Comparison of ENCODE assay signal across 26 mouse cellular contexts in genomic region chrX:106950558-106950957, GRCm38 (mm10). TPM values are rescaled to one million over a fixed set of nuclear protein-coding genes. Genes with fewer than 3 reads are reported as not detected.
DNase-seq lines count a peak whose midpoint lies in the region; ATAC-seq and TF ChIP-seq lines count a peak whose summit lies in the region.
"Had no signal": no experiment of that assay in that cellular context is flagged by ENCODE, and none has a peak within 500 bp of the region (broad histone marks: within the 10 kb centered on the region; RNA-seq: fewer than 3 reads in every experiment).

No protein-coding gene starts in this region.

- no peak overlapping the region for H3K9ac ChIP-seq in heart, postnatal 0 days (replicated peaks; ENCODE audit: low read depth, low read length)
- no peak overlapping the region for H3K9ac ChIP-seq in heart, embryonic 12.5 days
- no peak overlapping the region for H3K9ac ChIP-seq in lung, embryonic 15.5 days
- H3K9ac ChIP-seq: embryonic facial prominence, embryonic 15.5 days; forebrain, embryonic 13.5 days; hindbrain, embryonic 13.5 days; liver, embryonic 14.5 days had no signal

- H3K27ac ChIP-seq in heart, postnatal 0 days (ENCODE audit: low read depth), result peak overlapping the region; percentile 25; the same call in 1 of the 2 replicates
- H3K27ac ChIP-seq in heart, embryonic 12.5 days (ENCODE audit: poor library complexity, severe bottlenecking), result no peak overlapping the region
- peak overlapping the region; percentile 15; the same call in 1 of the 2 replicates for H3K27ac ChIP-seq in lung, embryonic 15.5 days
- H3K27ac ChIP-seq: embryonic facial prominence, embryonic 10.5 days; embryonic facial prominence, embryonic 15.5 days; forebrain, embryonic 13.5 days; hindbrain, embryonic 13.5 days; kidney, postnatal 0 days; liver, embryonic 14.5 days had no signal

- no peak for ATAC-seq in heart, postnatal 0 days (ENCODE audit: insufficient read depth, low read depth)
- no peak for ATAC-seq in heart, embryonic 12.5 days (ENCODE audit: insufficient number of reproducible peaks, low FRiP score)
- ATAC-seq in lung, embryonic 15.5 days (ENCODE audit: borderline replicate concordance, extremely low read depth, low FRiP score, low TSS enrichment), result no peak
- ATAC-seq in megakaryocyte, adult 5-6 weeks (ENCODE audit: poor library complexity, severe bottlenecking), result no peak
- ATAC-seq: forebrain, embryonic 13.5 days; inflammation-experienced regulatory T-cells, adult 6 months had no signal

- H3K4me1 ChIP-seq in heart, postnatal 0 days (ENCODE audit: control insufficient read depth, insufficient read depth), result no peaks in the 10 kb centered on the region
- H3K4me1 ChIP-seq in heart, embryonic 12.5 days (replicated peaks), result no peaks in the 10 kb centered on the region
- H3K4me1 ChIP-seq in lung, embryonic 15.5 days, result no peaks in the 10 kb centered on the region
- H3K4me1 ChIP-seq: embryonic facial prominence, embryonic 10.5 days; embryonic facial prominence, embryonic 15.5 days; forebrain, embryonic 13.5 days; hindbrain, embryonic 13.5 days had no signal

- H3K27me3 ChIP-seq in heart, postnatal 0 days (ENCODE audit: control insufficient read depth, insufficient read depth, low read length), result no peaks in the 10 kb centered on the region
- no peaks in the 10 kb centered on the region for H3K27me3 ChIP-seq in heart, embryonic 12.5 days (replicated peaks)
- H3K27me3 ChIP-seq in lung, embryonic 15.5 days, result no peaks in the 10 kb centered on the region
- H3K27me3 ChIP-seq: CH12.LX; embryonic facial prominence, embryonic 15.5 days; forebrain, embryonic 13.5 days; hindbrain, embryonic 13.5 days had no signal

- H3K36me3 ChIP-seq in heart, postnatal 0 days (replicated peaks; ENCODE audit: control insufficient read depth, insufficient read depth, low read length), result no peaks in the 10 kb centered on the region
- H3K36me3 ChIP-seq in heart, embryonic 12.5 days, result no peaks in the 10 kb centered on the region
- H3K36me3 ChIP-seq in lung, embryonic 15.5 days, result no peaks in the 10 kb centered on the region
- H3K36me3 ChIP-seq: embryonic facial prominence, embryonic 10.5 days; embryonic facial prominence, embryonic 15.5 days; G1E; hindbrain, embryonic 13.5 days had no signal

- no peak for TF ChIP-seq CTCF in heart, postnatal 0 days (IDR thresholded peaks at IDR 0.05; ENCODE audit: low read depth)

- no peak for TF ChIP-seq EP300 in heart, postnatal 0 days (IDR thresholded peaks at IDR 0.05; ENCODE audit: low read depth)

- DNase-seq in heart, postnatal 0 days (ENCODE audit: low spot score), result no peak
- no peak for DNase-seq in lung, postnatal 14 days
- peak; percentile 2 for DNase-seq in ES-CJ7 (ENCODE audit: low read depth, low spot score)
- DNase-seq in embryo, embryonic 9.5 days (ENCODE audit: extremely low spot score), result peak; percentile 31
- DNase-seq: adrenal gland, postnatal 14 days; cerebellum, adult 11 months; cerebellum, adult 9-10 months; cerebellum, postnatal 36 days; gastrocnemius, postnatal 10 days; kidney, adult 11 months; liver; lung, adult 2 months; spleen, adult 18-20 months; thymus, postnatal 14 days had no signal

- no peak overlapping the region for H3K4me2 ChIP-seq in heart, postnatal 0 days (ENCODE audit: low read depth, low read length)
- no peak overlapping the region for H3K4me2 ChIP-seq in heart, embryonic 12.5 days
- H3K4me2 ChIP-seq in lung, embryonic 15.5 days, result no peak overlapping the region
- H3K4me2 ChIP-seq: embryonic facial prominence, embryonic 15.5 days; forebrain, embryonic 13.5 days; hindbrain, embryonic 13.5 days had no signal

- WGBS in heart, postnatal 0 days, result 81% methylated on average over 1 of the region's 1 CpGs
- WGBS in heart, embryonic 12.5 days, result 58% methylated on average over 1 of the region's 1 CpGs
- WGBS in lung, embryonic 15.5 days, result 73% methylated on average over 1 of the region's 1 CpGs

- no peaks in the 10 kb centered on the region for H3K9me3 ChIP-seq in heart, postnatal 0 days (replicated peaks; ENCODE audit: control insufficient read depth, low read length)
- no peaks in the 10 kb centered on the region for H3K9me3 ChIP-seq in heart, embryonic 12.5 days (replicated peaks)
- H3K9me3 ChIP-seq in lung, embryonic 15.5 days, result no peaks in the 10 kb centered on the region
- H3K9me3 ChIP-seq: embryonic facial prominence, embryonic 10.5 days; embryonic facial prominence, embryonic 15.5 days; forebrain, embryonic 13.5 days; G1E; hindbrain, embryonic 13.5 days had no signal

- no peak overlapping the region for H3K4me3 ChIP-seq in heart, postnatal 0 days (ENCODE audit: low read depth, low read length)
- H3K4me3 ChIP-seq in heart, embryonic 12.5 days, result no peak overlapping the region
- H3K4me3 ChIP-seq in lung, embryonic 15.5 days, result no peak overlapping the region
- H3K4me3 ChIP-seq: embryonic facial prominence, embryonic 10.5 days; embryonic facial prominence, embryonic 15.5 days; forebrain, embryonic 13.5 days; hindbrain, embryonic 13.5 days had no signal

RNA-seq across cellular contexts. Expression of gene Lpar4, which starts 30.1 kb away (rescaled TPM):
- 9.3 and 16.9 TPM in 2 replicates for total RNA-seq in heart, postnatal 0 days (2014; rRNA removed; ENCODE audit: low replicate concordance)
- polyA plus RNA-seq in heart, postnatal 0 days (2015; fragmentation: Nextera tagmentation; extraction: Ambion mirVana), result 10.0 and 10.2 TPM in 2 replicates
- 7.1 and 7.5 TPM in 2 replicates for polyA plus RNA-seq in heart, embryonic 12.5 days (2016; fragmentation: Nextera tagmentation; extraction: Ambion mirVana)
- 18.2 and 19.3 TPM in 2 replicates for polyA plus RNA-seq in lung, embryonic 15.5 days (2015; fragmentation: Nextera tagmentation; extraction: Ambion mirVana)
- total RNA-seq in megakaryocyte, adult 5-6 weeks (2015), result not detected in 2 replicates
- 0.11 TPM in 1 of 2 replicates, not detected in the other for total RNA-seq in megakaryocyte, adult 5-6 weeks (2017)
- polyA plus RNA-seq: G1E; inflammation-experienced regulatory T-cells, adult 6 months had no signal

Comparison
In these comparisons a context has a peak if more than half of its experiments do, and no peak if none do; other contexts are left out.
1. DNase-seq: peak in ES-CJ7 (single experiment) and embryo, embryonic 9.5 days (single experiment); none in heart, postnatal 0 days (single experiment) and lung, postnatal 14 days (single experiment).